Mouse (Mus musculus) brain, adult 2 months (tissue): Measurements from ENCODE around the gene Stx18.
A peak's percentile ranks its signal among the peaks of the same experiment; 100 is the strongest.

Experiments
- DNase-seq: peaks from one replicate; pipeline ENCODE4 v3.0.0; 2011; ENCODE audit warnings: low read depth, low spot score

The Stx18 gene

GRCm38 (mm10) chr5:38078575-38078974 is 40.0 kb downstream of the Stx18 start:
- DNase-seq: no peak

GRCm38 (mm10) chr5:38080472-38080871 is 41.9 kb downstream of the Stx18 start:
- DNase-seq: no peak

GRCm38 (mm10) chr5:38082589-38082988 is 44.0 kb downstream of the Stx18 start:
- no peak for DNase-seq

GRCm38 (mm10) chr5:38083362-38083761 is 44.8 kb downstream of the Stx18 start:
- DNase-seq: no peak

GRCm38 (mm10) chr5:38084616-38085015 is 46.1 kb downstream of the Stx18 start:
- DNase-seq: no peak

- DNase-seq: peak; percentile 75
Measured at GRCm38 (mm10) chr5:38085561-38086392, 47.2 kb downstream of the Stx18 start.

- DNase-seq: no peak
Measured at GRCm38 (mm10) chr5:38090111-38090510, 51.6 kb downstream of the Stx18 start.

GRCm38 (mm10) chr5:38090581-38090980 is 52.0 kb downstream of the Stx18 start:
- no peak for DNase-seq

- peak; percentile 74 for DNase-seq
Measured at GRCm38 (mm10) chr5:38091046-38091965, 52.8 kb downstream of the Stx18 start.

GRCm38 (mm10) chr5:38091966-38092304 is 53.4 kb downstream of the Stx18 start:
- no peak for DNase-seq

- DNase-seq: no peak
Measured at GRCm38 (mm10) chr5:38094331-38094730, 55.8 kb downstream of the Stx18 start.

GRCm38 (mm10) chr5:38097501-38098093 is 59.1 kb downstream of the Stx18 start:
- DNase-seq: peak; percentile 75

GRCm38 (mm10) chr5:38099139-38099676 is 60.7 kb downstream of the Stx18 start:
- no peak for DNase-seq

- DNase-seq: no peak
Measured at GRCm38 (mm10) chr5:38102945-38103344, 64.4 kb downstream of the Stx18 start.

- DNase-seq: no peak
Measured at GRCm38 (mm10) chr5:38106080-38106697, 67.6 kb downstream of the Stx18 start.

GRCm38 (mm10) chr5:38106807-38107206 is 68.3 kb downstream of the Stx18 start:
- no peak for DNase-seq

GRCm38 (mm10) chr5:38114526-38114925 is 76.0 kb downstream of the Stx18 start:
- DNase-seq: no peak

- DNase-seq: peak; percentile 92
Measured at GRCm38 (mm10) chr5:38117056-38117455, 78.5 kb downstream of the Stx18 start.

GRCm38 (mm10) chr5:38119268-38119667 is 80.7 kb downstream of the Stx18 start:
- DNase-seq: no peak

GRCm38 (mm10) chr5:38121699-38122098 is 83.2 kb downstream of the Stx18 start:
- no peak for DNase-seq

GRCm38 (mm10) chr5:38126519-38127306 is 88.2 kb downstream of the Stx18 start:
- peak; percentile 51 for DNase-seq
